Mouse (Mus musculus) hindbrain, embryonic 13.5 days (tissue): ENCODE measurements around the gene H3f3b. TPM values are rescaled to one million over a fixed set of nuclear protein-coding genes. Genes with fewer than 3 reads are reported as not detected.
A peak's percentile ranks its signal among the peaks of the same experiment; 100 is the strongest.

ENCODE experiments used
- ATAC-seq: fragments of 200-750 bp; cut with Nextera tagmentation; 2 replicates; pipeline ENCODE4 v1.8.0; 2017; ENCODE audit warnings: moderate TSS enrichment; ENCODE audit not compliant: low FRiP score
- H3K27ac ChIP-seq: fragments of 300-500 bp; sonication (generic); 2 replicates; pipeline ENCODE4 v1.5.1; 2015; ENCODE audit warnings: inconsistent platforms, mild to moderate bottlenecking, moderate library complexity
- H3K27me3 ChIP-seq: fragments of 300-500 bp; sonication (generic); 2 replicates; pipeline ENCODE4 v1.6.1; 2015; ENCODE audit warnings: mild to moderate bottlenecking, inconsistent platforms
- H3K36me3 ChIP-seq: fragments of 300-500 bp; sonication (generic); 2 replicates; pipeline ENCODE4 v1.6.1; 2015; ENCODE audit warnings: mild to moderate bottlenecking, inconsistent platforms
- H3K4me1 ChIP-seq: fragments of 300-500 bp; sonication (generic); replicated peaks from 2 replicates; pipeline ENCODE4 v1.6.1; 2015; ENCODE audit warnings: inconsistent platforms
- H3K4me2 ChIP-seq: fragments of 300-500 bp; sonication (generic); 2 replicates; pipeline ENCODE4 v1.6.1; 2015; ENCODE audit warnings: inconsistent platforms, mild to moderate bottlenecking, moderate library complexity
- H3K4me3 ChIP-seq: fragments of 300-500 bp; sonication (generic); 2 replicates; pipeline ENCODE4 v1.5.1; 2015; ENCODE audit warnings: mild to moderate bottlenecking, inconsistent platforms
- H3K9ac ChIP-seq: fragments of 300-500 bp; sonication (generic); 2 replicates; pipeline ENCODE4 v1.6.1; 2015; ENCODE audit warnings: mild to moderate bottlenecking, inconsistent platforms
- H3K9me3 ChIP-seq: fragments of 300-500 bp; sonication (generic); 2 replicates; pipeline ENCODE4 v1.6.1; 2016; ENCODE audit warnings: inconsistent platforms
- WGBS: fragments of 180-500 bp; shearing (Covaris S2); methylation state at CpG from one replicate; pipeline ENCODE4 v1.1.7; 2015; 5-methylcytosine and 5-hydroxymethylcytosine counted together
- polyA plus RNA-seq: library from polyadenylated mRNA; unstranded; fragments of >200 nt; fragmentation: Nextera tagmentation; extraction: Ambion mirVana; gene quantifications from 2 replicates; pipeline ENCODE4 v1.2.1, GENCODE M21; 2015

H3f3b gene
- polyA plus RNA-seq, result 2,444 and 2,571 TPM in 2 replicates

GRCm38 (mm10) chr11:116027756-116028155 lies at the start of gene H3f3b:
H3f3b (minus strand) TSS chr11:116027962.
- Histone ChIP-seq H3K27me3 (no peaks in the 10 kb centered on the region), H3K4me1 (peaks cover 23% of the 10 kb centered on the region), H3K4me3 (no peak within 1 kb of the TSS), H3K4me2 (no peak within 1 kb of the TSS), H3K36me3 (no peaks in the 10 kb centered on the region), H3K9ac (no peak within 1 kb of the TSS), H3K9me3 (no peaks in the 10 kb centered on the region), H3K27ac (no peak within 1 kb of the TSS)
- WGBS, result 83% methylated on average over 4 of the region's 4 CpGs
- ATAC-seq, result no peak

- no peaks in the 10 kb centered on the region for H3K27me3 ChIP-seq
- 84% methylated on average over 7 of the region's 7 CpGs for WGBS
- ATAC-seq, result no peak
Measured at GRCm38 (mm10) chr11:116076836-116077235, 49.1 kb upstream of the H3f3b start.

GRCm38 (mm10) chr11:116076266-116076540 lies 48.4 kb upstream of the H3f3b start:
- peak overlapping the region; percentile 19; the same call in 1 of the 2 replicates for H3K9ac ChIP-seq
- no peak overlapping the region for H3K4me2 ChIP-seq
- H3K27me3 ChIP-seq, result no peaks in the 10 kb centered on the region
- ATAC-seq, result no peak
- no peak overlapping the region for H3K4me3 ChIP-seq
- no peak overlapping the region for H3K27ac ChIP-seq
- 66% methylated on average over 7 of the region's 7 CpGs for WGBS
- no peaks in the 10 kb centered on the region for H3K9me3 ChIP-seq
- H3K36me3 ChIP-seq, result peaks cover 26% of the 10 kb centered on the region
- H3K4me1 ChIP-seq, result peaks cover 24% of the 10 kb centered on the region

More at GRCm38 (mm10) chr11:116076836-116077235, 49.1 kb upstream of the H3f3b start:
- H3K4me2 ChIP-seq, result no peak overlapping the region
- no peak overlapping the region for H3K4me3 ChIP-seq
- peak overlapping the region; percentile 19; the same call in 1 of the 2 replicates for H3K9ac ChIP-seq
- no peaks in the 10 kb centered on the region for H3K9me3 ChIP-seq
- no peak overlapping the region for H3K27ac ChIP-seq
- peaks cover 24% of the 10 kb centered on the region for H3K4me1 ChIP-seq
- H3K36me3 ChIP-seq, result peaks cover 32% of the 10 kb centered on the region

- Histone ChIP-seq H3K36me3 (peaks cover 21% of the 10 kb centered on the region), H3K9ac (peak overlapping the region; percentile 19; the same call in 1 of the 2 replicates), H3K4me1 (peaks cover 24% of the 10 kb centered on the region), H3K27ac (no peak overlapping the region), H3K9me3 (no peaks in the 10 kb centered on the region), H3K4me2 (no peak overlapping the region), H3K4me3 (no peak overlapping the region), H3K27me3 (no peaks in the 10 kb centered on the region)
- ATAC-seq, result no peak
- 63% methylated on average over 20 of the region's 20 CpGs for WGBS
Measured at GRCm38 (mm10) chr11:116075539-116076265, 47.9 kb upstream of the H3f3b start.

GRCm38 (mm10) chr11:116074436-116074991 lies 46.8 kb upstream of the H3f3b start:
- WGBS, result 66% methylated on average over 7 of the region's 7 CpGs
- Histone ChIP-seq H3K27ac (no peak overlapping the region), H3K9ac (no peak overlapping the region), H3K4me2 (no peak overlapping the region), H3K36me3 (peaks cover 9% of the 10 kb centered on the region), H3K9me3 (no peaks in the 10 kb centered on the region), H3K4me1 (peaks cover 23% of the 10 kb centered on the region), H3K4me3 (no peak overlapping the region), H3K27me3 (no peaks in the 10 kb centered on the region)
- no peak for ATAC-seq

- Histone ChIP-seq H3K36me3 (no peaks in the 10 kb centered on the region), H3K9ac (no peak overlapping the region), H3K4me2 (no peak overlapping the region), H3K4me1 (peaks cover 4% of the 10 kb centered on the region), H3K27ac (no peak overlapping the region), H3K4me3 (no peak overlapping the region), H3K27me3 (no peaks in the 10 kb centered on the region), H3K9me3 (no peaks in the 10 kb centered on the region)
- ATAC-seq, result no peak
- WGBS, result 88% methylated on average over 3 of the region's 3 CpGs
Measured at GRCm38 (mm10) chr11:116072608-116073007, 44.8 kb upstream of the H3f3b start.

GRCm38 (mm10) chr11:116071510-116071909 lies 43.7 kb upstream of the H3f3b start:
- no peaks in the 10 kb centered on the region for H3K4me1 ChIP-seq
- H3K4me2 ChIP-seq, result no peak overlapping the region
- H3K9me3 ChIP-seq, result no peaks in the 10 kb centered on the region
- ATAC-seq, result no peak
- WGBS, result 68% methylated on average over 5 of the region's 5 CpGs
- H3K27ac ChIP-seq, result no peak overlapping the region
- no peak overlapping the region for H3K9ac ChIP-seq
- H3K36me3 ChIP-seq, result no peaks in the 10 kb centered on the region
- no peak overlapping the region for H3K4me3 ChIP-seq
- H3K27me3 ChIP-seq, result no peaks in the 10 kb centered on the region

- no peaks in the 10 kb centered on the region for H3K4me1 ChIP-seq
- peaks cover 23% of the 10 kb centered on the region for H3K36me3 ChIP-seq
- WGBS, result 87% methylated on average over 12 of the region's 12 CpGs
- H3K27me3 ChIP-seq, result no peaks in the 10 kb centered on the region
- no peak overlapping the region for H3K9ac ChIP-seq
- no peak overlapping the region for H3K27ac ChIP-seq
- no peak overlapping the region for H3K4me3 ChIP-seq
- no peak for ATAC-seq
- H3K4me2 ChIP-seq, result no peak overlapping the region
- no peaks in the 10 kb centered on the region for H3K9me3 ChIP-seq
Measured at GRCm38 (mm10) chr11:116065345-116065744, 37.6 kb upstream of the H3f3b start.

- H3K4me2 ChIP-seq, result no peak overlapping the region
- H3K27ac ChIP-seq, result no peak overlapping the region
- H3K9me3 ChIP-seq, result no peaks in the 10 kb centered on the region
- 76% methylated on average over 23 of the region's 23 CpGs for WGBS
- H3K9ac ChIP-seq, result no peak overlapping the region
- no peaks in the 10 kb centered on the region for H3K27me3 ChIP-seq
- H3K36me3 ChIP-seq, result peaks cover 33% of the 10 kb centered on the region
- H3K4me3 ChIP-seq, result no peak overlapping the region
- ATAC-seq, result no peak
- no peaks in the 10 kb centered on the region for H3K4me1 ChIP-seq
Measured at GRCm38 (mm10) chr11:116064187-116064867, 36.6 kb upstream of the H3f3b start.

GRCm38 (mm10) chr11:116063562-116063961 lies 35.8 kb upstream of the H3f3b start:
- Histone ChIP-seq H3K9ac (no peak overlapping the region), H3K4me1 (no peaks in the 10 kb centered on the region), H3K4me2 (no peak overlapping the region), H3K27me3 (no peaks in the 10 kb centered on the region), H3K27ac (no peak overlapping the region), H3K36me3 (peaks cover 40% of the 10 kb centered on the region), H3K4me3 (no peak overlapping the region), H3K9me3 (no peaks in the 10 kb centered on the region)
- no peak for ATAC-seq
- WGBS, result 71% methylated on average over 13 of the region's 13 CpGs

- H3K4me3 ChIP-seq, result no peak overlapping the region
- H3K36me3 ChIP-seq, result peaks cover 51% of the 10 kb centered on the region
- H3K27me3 ChIP-seq, result no peaks in the 10 kb centered on the region
- H3K27ac ChIP-seq, result 0 out of 2 replicates have a peak overlapping the region, but pooled peaks have one; percentile 30
- no peak for ATAC-seq
- no peak overlapping the region for H3K4me2 ChIP-seq
- 49% methylated on average over 8 of the region's 8 CpGs for WGBS
- H3K4me1 ChIP-seq, result no peaks in the 10 kb centered on the region
- no peaks in the 10 kb centered on the region for H3K9me3 ChIP-seq
- H3K9ac ChIP-seq, result no peak overlapping the region
Measured at GRCm38 (mm10) chr11:116062521-116062920, 34.8 kb upstream of the H3f3b start.

GRCm38 (mm10) chr11:116061641-116062415 lies 34.1 kb upstream of the H3f3b start:
- no peak for ATAC-seq
- H3K4me3 ChIP-seq, result no peak overlapping the region
- peaks cover 58% of the 10 kb centered on the region for H3K36me3 ChIP-seq
- H3K9me3 ChIP-seq, result no peaks in the 10 kb centered on the region
- no peaks in the 10 kb centered on the region for H3K4me1 ChIP-seq
- no peak overlapping the region for H3K9ac ChIP-seq
- H3K27me3 ChIP-seq, result no peaks in the 10 kb centered on the region
- H3K4me2 ChIP-seq, result no peak overlapping the region
- H3K27ac ChIP-seq, result no peak overlapping the region
- 86% methylated on average over 13 of the region's 13 CpGs for WGBS
